Mouse (Mus musculus) macrophage (primary cell): ENCODE measurements around the gene Edem1. TPM values are rescaled to one million over a fixed set of nuclear protein-coding genes. Genes with fewer than 3 reads are reported as not detected.

Experiments used
- H3K27ac ChIP-seq: fragments of 350-480 bp; formaldehyde crosslinking; 2 replicates; pipeline ENCODE4 v1.9.0; 2021
- H3K36me3 ChIP-seq: fragments of 350-480 bp; formaldehyde crosslinking; 2 replicates; pipeline ENCODE4 v1.9.0; 2021; ENCODE audit errors: inconsistent target
- H3K4me3 ChIP-seq: fragments of 350-480 bp; formaldehyde crosslinking; 2 replicates; pipeline ENCODE4 v1.9.0; 2021; ENCODE audit errors: inconsistent target
- H3K79me2 ChIP-seq: fragments of 350-480 bp; formaldehyde crosslinking; 2 replicates; pipeline ENCODE4 v1.9.0; 2021; ENCODE audit errors: inconsistent target
- WGBS: methylation state at CpG from one replicate; pipeline ENCODE4 v1.1.7; 2026; ENCODE audit warnings: inconsistent platforms; ENCODE audit not compliant: missing documents; 5-methylcytosine and 5-hydroxymethylcytosine counted together
- polyA plus RNA-seq: library from polyadenylated mRNA; stranded (reverse); fragments of 250-400 nt; gene quantifications from 3 replicates; pipeline ENCODE4 v1.2.4, GENCODE M21; 2018; ENCODE audit warnings: inconsistent platforms

Gene Edem1
- polyA plus RNA-seq, 1 experiment from 2014 or later: 108 TPM

DNA sequence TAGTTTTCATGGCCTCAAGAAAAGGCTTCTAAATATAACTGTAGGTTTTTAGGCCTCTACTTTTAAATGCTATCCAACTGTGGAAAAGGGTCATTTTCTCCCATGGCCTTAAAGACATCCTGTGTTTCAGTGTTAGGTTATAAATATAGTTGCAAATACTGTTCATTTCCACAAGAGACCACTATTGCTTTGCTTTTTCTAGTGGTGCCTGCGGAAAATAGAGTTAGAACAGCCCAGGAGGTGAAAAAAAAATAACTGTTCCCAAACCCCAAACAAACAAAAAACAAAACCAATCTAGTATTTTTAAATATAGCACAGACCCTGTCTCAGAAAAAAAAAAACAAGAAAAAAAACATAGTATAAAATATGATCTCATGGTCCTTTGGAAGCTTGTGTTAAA, 46.9 kb downstream of the Edem1 start:
- Histone ChIP-seq H3K27ac (no peak overlapping the region), H3K4me3 (no peak overlapping the region), H3K79me2 (no peaks in the 10 kb centered on the region), H3K36me3 (no peaks in the 10 kb centered on the region)
- WGBS: 62% methylated on average over 1 of the region's 1 CpGs

- 13% methylated on average over 5 of the region's 5 CpGs for WGBS
- Histone ChIP-seq H3K4me3 (no peak overlapping the region), H3K27ac (no peak overlapping the region), H3K79me2 (no peaks in the 10 kb centered on the region), H3K36me3 (no peaks in the 10 kb centered on the region)
These were observed 47.6 kb downstream of the Edem1 start for GRCm38 (mm10) chr6:108876052-108876451.

DNA sequence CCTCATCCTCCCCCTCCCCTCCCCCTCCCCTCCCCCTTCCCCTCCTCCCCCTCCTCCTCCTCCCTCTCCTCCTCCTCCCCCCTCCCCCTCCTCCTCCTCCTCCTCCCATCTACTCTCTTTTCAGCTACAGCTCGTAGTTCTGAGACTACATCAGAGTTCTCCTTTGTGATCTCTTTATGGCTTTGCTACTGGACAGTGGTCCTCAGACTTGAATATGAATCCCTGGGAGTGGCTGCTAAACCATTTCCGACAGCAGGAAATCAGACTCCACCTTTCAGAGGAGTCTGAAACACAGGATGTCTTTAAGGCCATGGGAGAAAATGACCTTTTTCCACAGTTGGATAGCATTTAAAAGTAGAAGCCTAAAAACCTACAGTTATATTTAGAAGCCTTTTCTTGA, 48.0 kb downstream of the Edem1 start:
- Histone ChIP-seq H3K36me3 (no peaks in the 10 kb centered on the region), H3K27ac (no peak overlapping the region), H3K79me2 (no peaks in the 10 kb centered on the region), H3K4me3 (no peak overlapping the region)
- 82% methylated on average over 1 of the region's 2 CpGs for whole genome bisulfite sequencing

DNA sequence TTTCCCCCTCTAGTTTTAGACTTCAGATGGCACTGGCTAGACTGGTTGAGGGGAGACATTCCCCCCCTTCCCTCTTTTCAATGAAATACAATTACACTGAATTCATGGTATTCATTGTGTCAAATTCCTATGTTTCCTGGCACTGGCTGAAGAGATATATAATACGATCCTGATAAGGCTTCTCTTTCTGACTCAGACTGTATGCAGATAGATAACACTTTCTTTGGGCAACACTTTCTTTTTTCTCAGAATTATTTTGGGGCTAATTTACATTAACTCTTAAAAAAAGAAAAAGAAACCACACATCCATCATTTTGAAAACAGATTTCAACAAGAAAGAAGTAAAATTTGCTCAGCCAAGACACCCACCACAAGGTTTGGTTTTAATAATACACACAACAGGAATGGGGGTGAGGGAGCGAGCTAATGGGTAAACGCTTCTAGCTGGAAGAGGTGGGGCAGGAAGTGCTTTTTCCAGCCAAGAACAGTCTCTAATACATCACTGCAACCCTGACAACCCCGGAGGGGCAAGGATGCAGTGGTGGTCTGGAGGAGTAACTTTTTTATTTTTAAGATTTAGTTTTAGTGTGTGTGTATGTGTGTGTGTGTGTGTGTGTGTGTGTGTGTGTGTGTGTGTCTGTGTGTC, 52.0 kb downstream of the Edem1 start:
- Histone ChIP-seq H3K36me3 (no peaks in the 10 kb centered on the region), H3K4me3 (no peak overlapping the region), H3K27ac (no peak overlapping the region), H3K79me2 (no peaks in the 10 kb centered on the region)
- WGBS: 36% methylated on average over 4 of the region's 4 CpGs

DNA sequence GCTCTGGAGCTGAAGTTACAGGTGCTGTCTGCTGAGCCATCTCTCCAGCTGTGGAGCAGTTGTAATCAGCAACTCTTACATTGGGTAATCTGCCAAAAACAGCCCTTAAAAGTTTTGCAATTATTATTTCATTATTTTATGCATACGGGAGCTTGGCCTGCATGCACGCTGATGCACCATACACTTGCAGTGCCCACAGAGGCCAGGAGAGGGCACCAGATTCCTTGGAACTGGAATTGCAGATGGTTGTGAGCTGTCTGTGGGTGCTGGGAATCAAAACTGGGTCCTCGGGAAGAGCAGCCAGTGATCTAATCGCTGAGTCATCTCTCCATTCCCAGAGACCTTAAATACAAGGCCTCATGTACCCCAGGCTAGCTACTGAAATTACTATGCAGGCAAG, 52.6 kb downstream of the Edem1 start:
- 89% methylated on average over 4 of the region's 4 CpGs for WGBS
- Histone ChIP-seq H3K79me2 (no peaks in the 10 kb centered on the region), H3K4me3 (no peak overlapping the region), H3K36me3 (no peaks in the 10 kb centered on the region), H3K27ac (no peak overlapping the region)

DNA sequence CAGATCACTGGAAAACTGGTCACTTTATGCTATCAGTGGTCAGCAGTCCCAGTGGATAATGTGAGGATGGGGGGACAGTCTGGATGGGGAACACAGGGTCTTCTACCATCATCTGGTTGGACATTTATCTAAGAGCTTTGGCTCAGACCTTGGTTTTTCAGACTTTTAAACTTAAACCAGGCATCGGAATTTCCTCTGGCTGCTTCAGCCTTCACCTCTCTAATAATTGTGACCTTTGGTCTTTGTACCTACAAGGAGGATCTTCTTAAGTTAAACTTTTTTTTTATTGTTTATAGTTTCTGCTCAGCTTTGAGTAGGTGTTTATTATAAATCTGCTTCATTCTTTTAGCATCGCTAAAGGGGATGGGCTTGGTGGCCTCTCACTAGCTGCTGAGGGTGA, 55.4 kb downstream of the Edem1 start:
- H3K79me2 ChIP-seq: no peaks in the 10 kb centered on the region
- H3K27ac ChIP-seq: no peak overlapping the region
- H3K36me3 ChIP-seq: no peaks in the 10 kb centered on the region
- WGBS: 93% methylated on average over 2 of the region's 2 CpGs
- no peak overlapping the region for H3K4me3 ChIP-seq

DNA sequence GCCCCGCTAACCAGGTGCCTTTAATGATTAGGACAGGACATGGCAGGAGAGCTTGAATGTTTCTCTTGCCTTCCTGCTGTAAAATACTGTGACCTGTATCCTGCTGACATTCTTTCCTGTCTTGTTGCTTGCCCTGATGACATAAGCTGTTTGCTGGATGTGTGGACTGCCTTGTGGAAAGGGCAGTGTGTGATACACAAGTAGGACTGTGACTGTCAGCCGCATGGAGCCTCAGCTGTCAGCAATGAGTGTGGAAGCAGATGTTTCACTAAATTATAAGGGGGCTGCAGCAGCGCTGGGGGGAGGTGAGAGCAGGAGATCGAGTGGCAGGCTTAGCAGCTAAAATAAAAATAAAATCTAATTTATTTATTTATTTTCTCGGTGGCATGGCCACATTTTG, 56.2 kb downstream of the Edem1 start:
- H3K36me3 ChIP-seq: no peaks in the 10 kb centered on the region
- H3K4me3 ChIP-seq: no peak overlapping the region
- H3K27ac ChIP-seq: no peak overlapping the region
- WGBS: 84% methylated on average over 5 of the region's 5 CpGs
- H3K79me2 ChIP-seq: no peaks in the 10 kb centered on the region

- 66% methylated on average over 4 of the region's 4 CpGs for WGBS
- Histone ChIP-seq H3K36me3 (no peaks in the 10 kb centered on the region), H3K27ac (no peak overlapping the region), H3K4me3 (no peak overlapping the region), H3K79me2 (no peaks in the 10 kb centered on the region)
These were observed 57.9 kb downstream of the Edem1 start for GRCm38 (mm10) chr6:108886346-108886745.

- Histone ChIP-seq H3K79me2 (no peaks in the 10 kb centered on the region), H3K27ac (no peak overlapping the region), H3K36me3 (no peaks in the 10 kb centered on the region), H3K4me3 (no peak overlapping the region)
- WGBS: 96% methylated on average over 5 of the region's 5 CpGs
These were observed 64.1 kb downstream of the Edem1 start for GRCm38 (mm10) chr6:108892589-108892988.

GRCm38 (mm10) chr6:108895129-108895528, 66.7 kb downstream of the Edem1 start:
- Histone ChIP-seq H3K4me3 (no peak overlapping the region), H3K79me2 (no peaks in the 10 kb centered on the region), H3K36me3 (no peaks in the 10 kb centered on the region), H3K27ac (no peak overlapping the region)
- WGBS: 44% methylated on average over 2 of the region's 2 CpGs

- H3K4me3 ChIP-seq: no peak overlapping the region
- no peaks in the 10 kb centered on the region for H3K79me2 ChIP-seq
- no peaks in the 10 kb centered on the region for H3K36me3 ChIP-seq
- H3K27ac ChIP-seq: no peak overlapping the region
- WGBS: 96% methylated on average over 3 of the region's 3 CpGs
These were observed 67.5 kb downstream of the Edem1 start for GRCm38 (mm10) chr6:108895976-108896375.

- Histone ChIP-seq H3K36me3 (no peaks in the 10 kb centered on the region), H3K79me2 (no peaks in the 10 kb centered on the region), H3K27ac (no peak overlapping the region), H3K4me3 (no peak overlapping the region)
- 90% methylated on average over 8 of the region's 8 CpGs for WGBS
These were observed 68.2 kb downstream of the Edem1 start for GRCm38 (mm10) chr6:108896525-108897087.

DNA sequence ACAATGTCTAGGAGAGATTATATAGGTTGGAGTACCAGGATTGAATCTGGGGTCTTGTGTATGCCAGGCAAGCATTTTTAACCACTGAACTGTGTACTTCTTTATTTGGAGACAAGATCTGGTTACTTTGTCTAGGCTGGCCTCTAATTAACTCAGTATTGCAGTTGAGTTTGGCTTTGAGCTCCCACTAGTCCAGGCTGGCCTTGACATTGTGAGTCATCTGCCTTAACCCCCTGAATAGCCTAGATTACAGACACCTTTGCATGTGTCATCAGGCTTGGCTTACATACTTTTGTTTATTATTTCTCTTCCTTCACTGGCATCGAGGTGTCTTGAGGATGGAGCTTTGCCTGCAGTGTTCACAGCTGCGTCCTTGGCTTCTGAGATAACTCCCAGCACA, 70.8 kb downstream of the Edem1 start:
- H3K4me3 ChIP-seq: no peak overlapping the region
- H3K79me2 ChIP-seq: no peaks in the 10 kb centered on the region
- H3K27ac ChIP-seq: no peak overlapping the region
- no peaks in the 10 kb centered on the region for H3K36me3 ChIP-seq
- 85% methylated on average over 2 of the region's 2 CpGs for WGBS

- no peak overlapping the region for H3K27ac ChIP-seq
- H3K4me3 ChIP-seq: no peak overlapping the region
- no peaks in the 10 kb centered on the region for H3K79me2 ChIP-seq
- H3K36me3 ChIP-seq: no peaks in the 10 kb centered on the region
These were observed 73.7 kb downstream of the Edem1 start for GRCm38 (mm10) chr6:108902124-108902523.

- Histone ChIP-seq H3K79me2 (no peaks in the 10 kb centered on the region), H3K36me3 (no peaks in the 10 kb centered on the region), H3K4me3 (no peak overlapping the region), H3K27ac (no peak overlapping the region)
- 82% methylated on average over 4 of the region's 4 CpGs for WGBS
These were observed 74.8 kb downstream of the Edem1 start for GRCm38 (mm10) chr6:108903280-108903679.

- Histone ChIP-seq H3K4me3 (no peak overlapping the region), H3K27ac (no peak overlapping the region), H3K79me2 (no peaks in the 10 kb centered on the region), H3K36me3 (no peaks in the 10 kb centered on the region)
- WGBS: 0% methylated on average over 1 of the region's 1 CpGs
These were observed 78.1 kb downstream of the Edem1 start for GRCm38 (mm10) chr6:108906539-108906938.
